In genomic region chr10:127324495-127324894, GRCm38 (mm10) we compare ENCODE assay signal across 1 mouse cellular context.
TF ChIP-seq lines count a peak whose summit lies in the region.

No protein-coding gene starts in this region.

TF ChIP-seq in CH12.LX, 34 proteins besides CTCF, POLR2A, EP300 and RAD21 (continued from another document):
- TF ChIP-seq SMC3 (IDR thresholded peaks at IDR 0.05; ENCODE audit: low read depth, low read length) (peak; percentile 49), NELFE (IDR thresholded peaks at IDR 0.05; ENCODE audit: low read depth, low read length) (0 out of 2 replicates have a peak, but pooled peaks have one; percentile 18), USF2 (conservative IDR thresholded peaks at IDR 0.05; ENCODE audit: low read depth, low read length) (no peak), JUN (IDR thresholded peaks at IDR 0.05; ENCODE audit: insufficient read depth, low read depth, low read length) (no peak), SIN3A (IDR thresholded peaks at IDR 0.05; ENCODE audit: low read length) (peak; percentile 46; the same call in 1 of the 2 replicates), ELF1 (IDR thresholded peaks at IDR 0.05; ENCODE audit: low read depth, low read length) (0 out of 2 replicates have a peak, but pooled peaks have one; percentile 21), PAX5 (IDR thresholded peaks at IDR 0.05; ENCODE audit: low read length) (no peak), MEF2A (IDR thresholded peaks at IDR 0.05; ENCODE audit: borderline replicate concordance, low read depth, low read length) (no peak), MAZ (IDR thresholded peaks at IDR 0.05; ENCODE audit: low read depth, low read length) (0 out of 2 replicates have a peak, but pooled peaks have one; percentile 46), MYC (IDR thresholded peaks at IDR 0.05; ENCODE audit: low read depth, low read length) (0 out of 2 replicates have a peak, but pooled peaks have one; percentile 61), HCFC1 (IDR thresholded peaks at IDR 0.05; ENCODE audit: low read depth, low read length) (peak; percentile 30), KAT2A (IDR thresholded peaks at IDR 0.05; ENCODE audit: insufficient replicate concordance, low read length) (no peak), CHD2 (IDR thresholded peaks at IDR 0.05; ENCODE audit: low read length) (no peak), MXI1 (IDR thresholded peaks at IDR 0.05; ENCODE audit: low read depth, low read length) (0 out of 2 replicates have a peak, but pooled peaks have one; percentile 10), ZC3H11A (IDR thresholded peaks at IDR 0.05; ENCODE audit: low read depth, low read length) (no peak), E2F4 (IDR thresholded peaks at IDR 0.05; ENCODE audit: insufficient replicate concordance, low read depth, low read length) (no peak), RCOR1 (conservative IDR thresholded peaks at IDR 0.05; ENCODE audit: low read depth, low read length) (no peak), UBTF (IDR thresholded peaks at IDR 0.05; ENCODE audit: low read depth, low read length) (no peak), ZKSCAN1 (IDR thresholded peaks at IDR 0.05; ENCODE audit: borderline replicate concordance, low read depth, low read length) (no peak), GABPA (IDR thresholded peaks at IDR 0.05; ENCODE audit: insufficient replicate concordance, low read depth, low read length) (no peak), ZNF384 (IDR thresholded peaks at IDR 0.05; ENCODE audit: low read depth, low read length) (no peak), IRF4 (IDR thresholded peaks at IDR 0.05; ENCODE audit: low read depth, low read length) (peak; percentile 21; the same call in 1 of the 2 replicates)
